Mouse (Mus musculus): Measurements from ENCODE around the gene Pigs. TPM values are rescaled to one million over a fixed set of nuclear protein-coding genes. Genes with fewer than 3 reads are reported as not detected.

Pigs gene
- polyA plus RNA-seq, 1 experiment: 50.2 TPM

GRCm38 (mm10) chr11:78380351-78380750 lies 52.1 kb downstream of the Pigs start:
- H3K4me3 ChIP-seq: no peak overlapping the region
- no peaks in the 10 kb centered on the region for H3K27me3 ChIP-seq (ENCODE audit: control insufficient read depth, insufficient read depth, insufficient read length)
- TF ChIP-seq MYOG (IDR thresholded peaks at IDR 0.05; ENCODE audit: control insufficient read depth in 1 of 3, insufficient read depth in 1 of 3, insufficient read length in 2 of 3, low read depth in 2 of 3) (no peak), MYOD1 (IDR thresholded peaks at IDR 0.05; ENCODE audit: control insufficient read depth in 1 of 3, insufficient read length in 2 of 3, low read depth in 2 of 3) (no peak), E2F4 (IDR thresholded peaks at IDR 0.05; ENCODE audit: insufficient read depth) (no peak)
- H3K36me3 ChIP-seq (ENCODE audit: control insufficient read depth, insufficient read depth): no peaks in the 10 kb centered on the region
- H3K79me2 ChIP-seq (ENCODE audit: control insufficient read depth, insufficient read depth): no peaks in the 10 kb centered on the region
- H3ac ChIP-seq (ENCODE audit: control insufficient read depth, insufficient read length): no peak overlapping the region
- no peak overlapping the region for H3K4me2 ChIP-seq (ENCODE audit: low read depth)

- Histone ChIP-seq H3K4me2 (ENCODE audit: low read depth) (no peak overlapping the region), H3K27me3 (ENCODE audit: control insufficient read depth, insufficient read depth, insufficient read length) (no peaks in the 10 kb centered on the region), H3K79me2 (ENCODE audit: control insufficient read depth, insufficient read depth) (no peaks in the 10 kb centered on the region), H3K36me3 (ENCODE audit: control insufficient read depth, insufficient read depth) (no peaks in the 10 kb centered on the region), H3ac (ENCODE audit: control insufficient read depth, insufficient read length) (no peak overlapping the region), H3K4me3 (no peak overlapping the region)
- TF ChIP-seq MYOG (IDR thresholded peaks at IDR 0.05; ENCODE audit: control insufficient read depth in 1 of 3, insufficient read depth in 1 of 3, insufficient read length in 2 of 3, low read depth in 2 of 3) (no peak), TCF3 (IDR thresholded peaks at IDR 0.05; ENCODE audit: insufficient read length, low read depth) (no peak), MYOD1 (IDR thresholded peaks at IDR 0.05; ENCODE audit: control insufficient read depth in 1 of 3, insufficient read length in 2 of 3, low read depth in 2 of 3) (no peak), MAX (IDR thresholded peaks at IDR 0.05; ENCODE audit: low read depth) (no peak), REST (IDR thresholded peaks at IDR 0.05; ENCODE audit: insufficient read depth, insufficient read length) (no peak), SRF (IDR thresholded peaks at IDR 0.05; ENCODE audit: control insufficient read depth, insufficient read length, low read depth) (no peak), TCF12 (IDR thresholded peaks at IDR 0.05; ENCODE audit: insufficient read depth, poor library complexity, severe bottlenecking) (no peak), E2F4 (IDR thresholded peaks at IDR 0.05; ENCODE audit: insufficient read depth) (no peak), POLR2AphosphoS2 (IDR thresholded peaks at IDR 0.05; ENCODE audit: insufficient read length, low read depth) (no peak), POLR2A (IDR thresholded peaks at IDR 0.05; ENCODE audit: insufficient read length, low read depth) (no peak), CEBPB (IDR thresholded peaks at IDR 0.05; ENCODE audit: insufficient read depth, poor library complexity, severe bottlenecking) (no peak), USF1 (IDR thresholded peaks at IDR 0.05; ENCODE audit: low read depth) (no peak)
Observed at GRCm38 (mm10) chr11:78380996-78381395, 52.8 kb downstream of the Pigs start.

- no peak for TF ChIP-seq MYOG (IDR thresholded peaks at IDR 0.05; ENCODE audit: control insufficient read depth in 1 of 3, insufficient read depth in 1 of 3, insufficient read length in 2 of 3, low read depth in 2 of 3)
- no peak for TF ChIP-seq SRF (IDR thresholded peaks at IDR 0.05; ENCODE audit: control insufficient read depth, insufficient read length, low read depth)
- TF ChIP-seq MAX (IDR thresholded peaks at IDR 0.05; ENCODE audit: low read depth): no peak
- no peak for TF ChIP-seq TCF12 (IDR thresholded peaks at IDR 0.05; ENCODE audit: insufficient read depth, poor library complexity, severe bottlenecking)
- TF ChIP-seq CEBPB (IDR thresholded peaks at IDR 0.05; ENCODE audit: insufficient read depth, poor library complexity, severe bottlenecking): no peak
- no peak for TF ChIP-seq POLR2A (IDR thresholded peaks at IDR 0.05; ENCODE audit: insufficient read length, low read depth)
- TF ChIP-seq REST (IDR thresholded peaks at IDR 0.05; ENCODE audit: insufficient read depth, insufficient read length): no peak
- TF ChIP-seq E2F4 (IDR thresholded peaks at IDR 0.05; ENCODE audit: insufficient read depth): no peak
- TF ChIP-seq USF1 (IDR thresholded peaks at IDR 0.05; ENCODE audit: low read depth): no peak
- no peak for TF ChIP-seq POLR2AphosphoS2 (IDR thresholded peaks at IDR 0.05; ENCODE audit: insufficient read length, low read depth)
- TF ChIP-seq MYOD1 (IDR thresholded peaks at IDR 0.05; ENCODE audit: control insufficient read depth in 1 of 3, insufficient read length in 2 of 3, low read depth in 2 of 3): no peak
- no peak for TF ChIP-seq TCF3 (IDR thresholded peaks at IDR 0.05; ENCODE audit: insufficient read length, low read depth)
- Histone ChIP-seq H3ac (ENCODE audit: control insufficient read depth, insufficient read length) (no peak overlapping the region), H3K27me3 (ENCODE audit: control insufficient read depth, insufficient read depth, insufficient read length) (no peaks in the 10 kb centered on the region), H3K36me3 (ENCODE audit: control insufficient read depth, insufficient read depth) (no peaks in the 10 kb centered on the region), H3K4me3 (no peak overlapping the region), H3K4me2 (ENCODE audit: low read depth) (peak overlapping the region; percentile 39), H3K79me2 (ENCODE audit: control insufficient read depth, insufficient read depth) (no peaks in the 10 kb centered on the region)
Observed at GRCm38 (mm10) chr11:78382286-78382685, 54.1 kb downstream of the Pigs start.

GRCm38 (mm10) chr11:78382701-78383100 lies 54.5 kb downstream of the Pigs start:
- peak; percentile 68 for TF ChIP-seq SRF (IDR thresholded peaks at IDR 0.05; ENCODE audit: control insufficient read depth, insufficient read length, low read depth)
- TF ChIP-seq MYOG (IDR thresholded peaks at IDR 0.05; ENCODE audit: control insufficient read depth in 1 of 3, insufficient read depth in 1 of 3, insufficient read length in 2 of 3, low read depth in 2 of 3): peak in 1 of 3 experiments; percentile 13
- no peak for TF ChIP-seq TCF12 (IDR thresholded peaks at IDR 0.05; ENCODE audit: insufficient read depth, poor library complexity, severe bottlenecking)
- peak in 1 of 3 experiments; percentile 44 for TF ChIP-seq MYOD1 (IDR thresholded peaks at IDR 0.05; ENCODE audit: control insufficient read depth in 1 of 3, insufficient read length in 2 of 3, low read depth in 2 of 3)
- no peak for TF ChIP-seq E2F4 (IDR thresholded peaks at IDR 0.05; ENCODE audit: insufficient read depth)
- TF ChIP-seq TCF3 (IDR thresholded peaks at IDR 0.05; ENCODE audit: insufficient read length, low read depth): no peak
- TF ChIP-seq REST (IDR thresholded peaks at IDR 0.05; ENCODE audit: insufficient read depth, insufficient read length): no peak
- TF ChIP-seq CEBPB (IDR thresholded peaks at IDR 0.05; ENCODE audit: insufficient read depth, poor library complexity, severe bottlenecking): no peak
- no peak for TF ChIP-seq MAX (IDR thresholded peaks at IDR 0.05; ENCODE audit: low read depth)
- no peak for TF ChIP-seq POLR2A (IDR thresholded peaks at IDR 0.05; ENCODE audit: insufficient read length, low read depth)
- no peak for TF ChIP-seq POLR2AphosphoS2 (IDR thresholded peaks at IDR 0.05; ENCODE audit: insufficient read length, low read depth)
- TF ChIP-seq USF1 (IDR thresholded peaks at IDR 0.05; ENCODE audit: low read depth): no peak
- H3K79me2 ChIP-seq (ENCODE audit: control insufficient read depth, insufficient read depth): no peaks in the 10 kb centered on the region
- no peak overlapping the region for H3K4me3 ChIP-seq
- no peak overlapping the region for H3ac ChIP-seq (ENCODE audit: control insufficient read depth, insufficient read length)
- H3K36me3 ChIP-seq (ENCODE audit: control insufficient read depth, insufficient read depth): no peaks in the 10 kb centered on the region
- H3K4me2 ChIP-seq (ENCODE audit: low read depth): peak overlapping the region; percentile 39
- no peaks in the 10 kb centered on the region for H3K27me3 ChIP-seq (ENCODE audit: control insufficient read depth, insufficient read depth, insufficient read length)

- Histone ChIP-seq H3K4me3 (no peak overlapping the region), H3K4me2 (ENCODE audit: low read depth) (no peak overlapping the region), H3K36me3 (ENCODE audit: control insufficient read depth, insufficient read depth) (no peaks in the 10 kb centered on the region), H3ac (ENCODE audit: control insufficient read depth, insufficient read length) (no peak overlapping the region), H3K79me2 (ENCODE audit: control insufficient read depth, insufficient read depth) (no peaks in the 10 kb centered on the region), H3K27me3 (ENCODE audit: control insufficient read depth, insufficient read depth, insufficient read length) (no peaks in the 10 kb centered on the region)
- TF ChIP-seq TCF3 (IDR thresholded peaks at IDR 0.05; ENCODE audit: insufficient read length, low read depth) (no peak), E2F4 (IDR thresholded peaks at IDR 0.05; ENCODE audit: insufficient read depth) (no peak), REST (IDR thresholded peaks at IDR 0.05; ENCODE audit: insufficient read depth, insufficient read length) (no peak), POLR2AphosphoS2 (IDR thresholded peaks at IDR 0.05; ENCODE audit: insufficient read length, low read depth) (no peak), MYOD1 (IDR thresholded peaks at IDR 0.05; ENCODE audit: control insufficient read depth in 1 of 3, insufficient read length in 2 of 3, low read depth in 2 of 3) (peak in 2 of 3 experiments; percentile 56 to 76), SRF (IDR thresholded peaks at IDR 0.05; ENCODE audit: control insufficient read depth, insufficient read length, low read depth) (no peak)
Observed at GRCm38 (mm10) chr11:78385776-78386175, 57.6 kb downstream of the Pigs start.

Measured in myocyte (in vitro differentiated cells).